Mouse (Mus musculus) monocyte, adult 5-6 weeks (primary cell): ENCODE data around the gene Sbk1. TPM values are rescaled to one million over a fixed set of nuclear protein-coding genes. Genes with fewer than 3 reads are reported as not detected.
A peak's percentile ranks its signal among the peaks of the same experiment; 100 is the strongest.

ENCODE experiments used
- ATAC-seq: fragments of 153-309, 156-312 bp; replicated peaks from 2 replicates; pipeline ENCODE4 v1.8.0; 2017; ENCODE audit warnings: mild to moderate bottlenecking; ENCODE audit not compliant: low TSS enrichment, insufficient number of reproducible peaks, severe bottlenecking, poor library complexity, low FRiP score
- total RNA-seq: library from RNA; stranded (forward); fragments of 200-1000, 200-491, 200-594 nt; gene quantifications from 3 replicates; pipeline ENCODE4 v1.2.3, GENCODE M21; 2017

Sbk1 gene
- 15.4 to 20.7 TPM (median 16.7 TPM) in 3 replicates for total RNA-seq

GRCm38 (mm10) chr7:126271712-126272683 lies at the start of gene Sbk1:
TSS of gene Sbk1 (plus strand) at chr7:126272619.
- ATAC-seq: peak; percentile 74

- no peak for ATAC-seq
Measured at GRCm38 (mm10) chr7:126222753-126223152, 49.7 kb upstream of the Sbk1 start.

GRCm38 (mm10) chr7:126226136-126226535 lies 46.3 kb upstream of the Sbk1 start:
- ATAC-seq: no peak

- ATAC-seq: peak; percentile 95
Measured at GRCm38 (mm10) chr7:126230357-126231148, 41.9 kb upstream of the Sbk1 start.

- ATAC-seq: no peak
Measured at GRCm38 (mm10) chr7:126232345-126233071, 39.9 kb upstream of the Sbk1 start.

- no peak for ATAC-seq
Measured at GRCm38 (mm10) chr7:126234611-126235010, 37.8 kb upstream of the Sbk1 start.

- peak; percentile 52 for ATAC-seq
Measured at GRCm38 (mm10) chr7:126236083-126236793, 36.2 kb upstream of the Sbk1 start.

GRCm38 (mm10) chr7:126236794-126237192 lies 35.6 kb upstream of the Sbk1 start:
- ATAC-seq: no peak

GRCm38 (mm10) chr7:126240814-126241360 lies 31.5 kb upstream of the Sbk1 start:
- ATAC-seq: no peak

- 0 out of 2 replicates have a peak, but pooled peaks have one; percentile 47 for ATAC-seq
Measured at GRCm38 (mm10) chr7:126244168-126244750, 28.2 kb upstream of the Sbk1 start.

GRCm38 (mm10) chr7:126248088-126248487 lies 24.3 kb upstream of the Sbk1 start:
- no peak for ATAC-seq

- ATAC-seq: no peak
Measured at GRCm38 (mm10) chr7:126248641-126249141, 23.7 kb upstream of the Sbk1 start.

GRCm38 (mm10) chr7:126249146-126249545 lies 23.3 kb upstream of the Sbk1 start:
- ATAC-seq: no peak

- ATAC-seq: no peak
Measured at GRCm38 (mm10) chr7:126249986-126250385, 22.4 kb upstream of the Sbk1 start.

- ATAC-seq: no peak
Measured at GRCm38 (mm10) chr7:126250481-126250880, 21.9 kb upstream of the Sbk1 start.

- no peak for ATAC-seq
Measured at GRCm38 (mm10) chr7:126251698-126252097, 20.7 kb upstream of the Sbk1 start.

GRCm38 (mm10) chr7:126252230-126252629 lies 20.2 kb upstream of the Sbk1 start:
- ATAC-seq: no peak
